Mouse (Mus musculus) megakaryocyte, embryonic 14.5 days (primary cell): ENCODE measurements around the gene Bnip2.

Experiments
- FLI1 ChIP-seq: IDR thresholded peaks from 2 replicates; pipeline ENCODE4 v1.6.1; 2012; ENCODE audit warnings: low read length, inconsistent platforms, mixed read lengths
- GATA1 ChIP-seq: IDR thresholded peaks from 3 replicates; pipeline ENCODE4 v1.6.1; 2012; ENCODE audit warnings: mixed read lengths, low read length, inconsistent platforms, borderline replicate concordance

DNA sequence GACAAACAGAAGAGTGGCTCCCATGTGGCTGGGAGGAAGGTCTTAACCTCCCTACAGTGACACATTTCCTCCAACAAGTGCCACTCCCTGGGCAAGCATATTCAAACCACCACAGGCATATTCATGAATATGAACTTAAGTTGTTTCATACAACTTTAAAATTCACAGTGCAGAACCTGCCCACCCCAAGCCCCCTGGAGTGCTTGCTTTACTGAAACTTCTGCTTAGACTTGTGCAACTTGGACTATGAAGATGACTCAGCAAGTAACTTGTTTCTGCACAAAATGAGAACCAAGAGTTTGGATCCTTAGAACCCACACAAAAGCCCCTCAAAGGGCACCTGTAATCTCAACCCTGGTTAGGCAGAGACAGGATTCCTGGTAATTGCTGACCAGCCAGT lies 35.4 kb downstream of the Bnip2 start:
- no peak for TF ChIP-seq GATA1
- TF ChIP-seq FLI1 = no peak
